Mouse (Mus musculus) hindbrain, embryonic 11.5 days (tissue): ENCODE results near the gene Dlgap1. TPM values are rescaled to one million over a fixed set of nuclear protein-coding genes. Genes with fewer than 3 reads are reported as not detected.

Experiments
- ATAC-seq: fragments of 200-750 bp; cut with Nextera tagmentation; 2 replicates; pipeline ENCODE4 v1.8.0; 2017; ENCODE audit warnings: mild to moderate bottlenecking, moderate TSS enrichment, moderate library complexity; ENCODE audit not compliant: low FRiP score
- DNase-seq: peaks from one replicate; pipeline ENCODE4 v3.0.0-alpha.2; 2015; ENCODE audit warnings: low spot score
- H3K27ac ChIP-seq: fragments of 300-500 bp; sonication (generic); 2 replicates; pipeline ENCODE4 v1.5.1; 2014; ENCODE audit warnings: mild to moderate bottlenecking, low read depth, low read length
- H3K27me3 ChIP-seq: fragments of 300-500 bp; sonication (generic); 2 replicates; pipeline ENCODE4 v1.6.1; 2014; ENCODE audit warnings: mild to moderate bottlenecking, low read length, moderate library complexity, mixed read lengths; ENCODE audit not compliant: control insufficient read depth, insufficient read depth
- H3K36me3 ChIP-seq: fragments of 300-500 bp; sonication (generic); 2 replicates; pipeline ENCODE4 v1.6.1; 2014; ENCODE audit warnings: mild to moderate bottlenecking, low read length, moderate library complexity, mixed read lengths; ENCODE audit not compliant: control insufficient read depth, insufficient read depth
- H3K4me1 ChIP-seq: fragments of 300-500 bp; sonication (generic); replicated peaks from 2 replicates; pipeline ENCODE4 v1.6.1; 2014; ENCODE audit warnings: low read length, mixed read lengths; ENCODE audit not compliant: control insufficient read depth, insufficient read depth
- H3K4me2 ChIP-seq: fragments of 300-500 bp; sonication (generic); replicated peaks from 2 replicates; pipeline ENCODE4 v1.6.1; 2014; ENCODE audit warnings: mild to moderate bottlenecking, low read depth, low read length
- H3K4me3 ChIP-seq: fragments of 300-500 bp; sonication (generic); 2 replicates; pipeline ENCODE4 v1.5.1; 2014; ENCODE audit warnings: low read depth, low read length
- H3K9ac ChIP-seq: fragments of 300-500 bp; sonication (generic); 2 replicates; pipeline ENCODE4 v1.6.1; 2014; ENCODE audit warnings: low read depth, low read length
- H3K9me3 ChIP-seq: fragments of 300-500 bp; sonication (generic); 2 replicates; pipeline ENCODE4 v1.6.1; 2016; ENCODE audit warnings: low read length; ENCODE audit not compliant: control insufficient read depth
- WGBS: fragments of 180-500 bp; shearing (Covaris S2); extraction: QIAGEN DNeasy Blood & Tissue Kit; methylation state at CpG from one replicate; pipeline ENCODE4 v1.1.7; 2014; 5-methylcytosine and 5-hydroxymethylcytosine counted together
- polyA plus RNA-seq: library from polyadenylated mRNA; unstranded; fragments of >200 nt; fragmentation: Nextera tagmentation; extraction: Ambion mirVana; gene quantifications from 2 replicates; pipeline ENCODE4 v1.2.1, GENCODE M21; 2014

Dlgap1 gene
- 3.7 and 4.4 TPM in 2 replicates for polyA plus RNA-seq

DNA sequence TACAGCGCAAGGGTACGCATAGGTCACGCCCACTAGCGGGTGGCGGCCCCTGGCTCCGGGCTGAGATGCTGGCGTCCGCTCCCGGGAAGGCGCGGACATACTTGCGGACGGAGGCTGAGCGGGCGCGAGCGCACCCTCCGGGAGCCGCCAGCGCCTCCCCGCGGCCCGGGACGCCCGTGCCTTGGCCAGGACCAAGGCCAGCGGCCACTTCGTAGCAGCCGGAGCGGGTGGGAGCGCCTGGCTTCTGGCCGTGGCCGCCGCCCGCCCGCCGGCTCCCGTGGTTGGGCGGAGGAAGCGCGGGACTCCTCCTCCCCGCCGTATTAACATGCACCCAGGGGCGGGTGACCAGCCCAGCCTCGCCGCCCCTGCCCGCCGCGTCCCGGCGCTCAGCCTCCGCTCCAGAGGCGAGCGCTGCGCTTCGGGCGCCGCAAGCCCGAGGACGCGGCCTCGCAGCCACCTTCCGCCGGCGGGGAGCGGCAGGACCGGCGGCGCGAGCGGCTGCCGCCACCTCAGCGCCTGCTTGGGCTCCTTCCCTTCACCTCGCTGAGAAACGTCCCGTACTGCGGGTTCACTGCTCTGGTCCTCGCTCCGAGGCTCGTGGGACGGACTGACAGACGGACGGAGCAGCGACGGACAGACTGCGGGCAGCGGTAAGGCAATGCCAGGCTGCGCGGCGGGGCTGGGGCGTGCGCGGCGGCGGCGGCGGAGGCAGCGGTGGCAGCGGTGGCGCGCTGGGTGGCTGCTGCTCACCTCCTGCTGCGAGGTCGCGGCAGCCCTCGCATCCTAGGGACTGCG, at the start of gene Dlgap1:
TSS of gene Dlgap1 (plus strand) at position 53 of the 795 bp plus-strand sequence.
- peak within 1 kb of the TSS; percentile 95 for H3K4me2 ChIP-seq
- peak within 1 kb of the TSS; percentile 35 for H3K9ac ChIP-seq
- H3K27me3 ChIP-seq, result no peaks in the 10 kb centered on the region
- ATAC-seq (peak; percentile 93), DNase-seq (peak; percentile 87)
- H3K9me3 ChIP-seq, result no peaks in the 10 kb centered on the region
- under 1% methylated on average over 77 of the region's 105 CpGs for WGBS
- H3K4me3 ChIP-seq, result peak within 1 kb of the TSS; percentile 48
- H3K27ac ChIP-seq, result peak within 1 kb of the TSS; percentile 63
- no peaks in the 10 kb centered on the region; the same call in 1 of the 2 replicates for H3K4me1 ChIP-seq
- H3K36me3 ChIP-seq, result no peaks in the 10 kb centered on the region

- Histone ChIP-seq H3K9ac (no peak overlapping the region), H3K4me3 (no peak overlapping the region), H3K27me3 (no peaks in the 10 kb centered on the region), H3K4me2 (no peak overlapping the region), H3K9me3 (no peaks in the 10 kb centered on the region), H3K4me1 (no peaks in the 10 kb centered on the region), H3K36me3 (no peaks in the 10 kb centered on the region), H3K27ac (no peak overlapping the region)
- WGBS, result 83% methylated on average over 1 of the region's 1 CpGs
- DNase-seq (no peak), ATAC-seq (no peak)
These were observed 13.9 kb upstream of the Dlgap1 start for GRCm38 (mm10) chr17:69954936-69955335.

DNA sequence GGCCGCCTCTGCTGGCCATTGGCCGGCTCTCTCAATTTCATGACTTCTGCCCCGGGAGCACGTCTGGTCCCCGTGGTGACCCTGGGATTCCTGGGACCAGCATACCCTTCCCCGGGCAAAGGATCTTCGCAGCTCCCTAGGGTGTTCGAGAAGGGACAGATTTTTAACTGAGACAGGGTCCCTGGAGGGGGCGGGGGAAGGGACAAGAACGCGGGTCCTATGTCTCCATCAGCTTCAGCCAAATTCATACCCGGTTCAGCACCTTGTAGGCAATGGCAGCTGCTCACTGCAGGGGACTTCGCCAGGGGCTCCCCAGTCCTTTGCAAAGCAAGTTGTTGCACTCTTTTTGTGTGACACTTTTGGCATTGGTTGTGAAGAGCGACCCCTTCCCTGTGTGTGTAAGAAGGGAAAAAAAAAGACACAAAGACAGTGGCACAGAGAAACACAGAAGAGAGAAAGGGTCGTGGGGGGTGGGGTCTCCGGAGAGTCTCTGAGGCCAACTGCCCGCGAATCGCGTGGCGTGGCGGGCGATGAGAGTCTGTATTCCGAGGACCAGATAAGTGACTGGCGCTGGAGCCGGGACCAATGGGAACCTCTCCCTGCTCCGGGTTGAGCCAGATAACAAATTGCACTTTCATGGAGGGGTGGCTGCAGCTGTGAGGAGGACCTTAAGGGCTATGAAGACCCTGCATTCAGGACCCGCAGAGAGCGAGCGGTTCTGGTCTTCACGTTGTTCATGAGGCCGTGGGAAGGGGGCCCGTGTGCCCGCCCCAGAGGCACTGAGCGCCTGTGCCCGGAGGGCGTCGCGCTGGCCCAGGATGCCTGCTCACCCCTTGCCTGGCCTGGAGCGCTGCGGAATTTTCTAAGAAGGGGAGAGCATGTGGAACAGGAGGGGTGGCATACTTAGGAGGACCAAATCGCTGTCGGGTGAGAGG, 1.2 kb downstream of the Dlgap1 start:
- H3K27ac ChIP-seq, result no peak overlapping the region

GRCm38 (mm10) chr17:69973081-69973480, 4.2 kb downstream of the Dlgap1 start:
- WGBS, result 89% methylated on average over 3 of the region's 3 CpGs
- Histone ChIP-seq H3K9ac (no peak overlapping the region), H3K9me3 (no peaks in the 10 kb centered on the region), H3K4me3 (no peak overlapping the region), H3K4me1 (no peaks in the 10 kb centered on the region; the same call in 1 of the 2 replicates), H3K27me3 (no peaks in the 10 kb centered on the region), H3K36me3 (no peaks in the 10 kb centered on the region), H3K4me2 (no peak overlapping the region), H3K27ac (no peak overlapping the region)
- DNase-seq (no peak), ATAC-seq (no peak)

More for the DNA sequence above, 1.2 kb downstream of the Dlgap1 start:
- Histone ChIP-seq H3K27me3 (no peaks in the 10 kb centered on the region), H3K36me3 (no peaks in the 10 kb centered on the region), H3K4me3 (peak overlapping the region; percentile 48), H3K4me1 (no peaks in the 10 kb centered on the region; the same call in 1 of the 2 replicates), H3K9ac (peak overlapping the region; percentile 35; the same call in 1 of the 2 replicates), H3K9me3 (no peaks in the 10 kb centered on the region), H3K4me2 (peak overlapping the region; percentile 95)
- peak; percentile 59 for DNase-seq
- 1% methylated on average over 43 of the region's 43 CpGs for WGBS
- ATAC-seq, result peak; percentile 62

- ATAC-seq (no peak), DNase-seq (no peak)
- no peaks in the 10 kb centered on the region for H3K36me3 ChIP-seq
- H3K4me1 ChIP-seq, result no peaks in the 10 kb centered on the region; the same call in 1 of the 2 replicates
- no peak overlapping the region for H3K27ac ChIP-seq
- 68% methylated on average over 6 of the region's 6 CpGs for WGBS
- no peak overlapping the region for H3K4me2 ChIP-seq
- no peak overlapping the region for H3K9ac ChIP-seq
- no peak overlapping the region for H3K4me3 ChIP-seq
- H3K9me3 ChIP-seq, result no peaks in the 10 kb centered on the region
- H3K27me3 ChIP-seq, result no peaks in the 10 kb centered on the region
These were observed 5.1 kb downstream of the Dlgap1 start for GRCm38 (mm10) chr17:69973991-69974390.

DNA sequence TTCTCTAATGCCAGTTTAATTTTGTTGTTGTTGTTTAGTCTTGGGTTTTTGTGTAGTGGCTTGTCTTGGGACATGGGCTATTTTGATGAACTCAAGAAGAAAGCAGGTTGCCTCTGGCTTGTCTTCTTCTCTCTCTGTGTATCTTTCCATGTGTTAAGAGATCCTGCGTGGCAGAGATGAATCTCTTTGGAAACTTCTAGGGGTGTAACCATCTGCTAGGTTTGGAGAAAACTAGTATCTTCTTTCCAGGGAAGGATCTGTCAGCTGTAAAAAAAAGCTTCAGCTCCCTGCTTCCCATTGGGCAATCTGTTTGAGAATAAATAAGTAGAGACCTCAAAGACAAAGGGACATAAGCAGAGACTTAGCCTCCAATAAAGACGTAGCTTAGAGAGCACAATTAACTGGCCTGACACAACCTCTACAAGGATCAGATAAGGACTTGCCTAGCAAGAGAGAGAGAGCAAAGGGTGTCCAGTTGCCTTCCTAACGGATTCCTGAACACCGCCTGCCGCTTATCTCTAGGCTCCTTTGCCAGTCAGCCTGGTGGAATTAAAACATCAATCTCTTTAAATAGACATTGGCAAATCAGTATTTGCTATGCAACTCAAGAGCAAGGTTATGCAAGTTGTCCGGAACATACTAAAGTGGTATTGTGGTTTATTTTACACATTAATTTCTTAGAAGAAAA, 13.5 kb downstream of the Dlgap1 start:
- no peak overlapping the region for H3K4me2 ChIP-seq
- H3K9me3 ChIP-seq, result no peaks in the 10 kb centered on the region
- H3K9ac ChIP-seq, result no peak overlapping the region
- DNase-seq (no peak), ATAC-seq (no peak)
- no peaks in the 10 kb centered on the region for H3K36me3 ChIP-seq
- no peak overlapping the region for H3K4me3 ChIP-seq
- H3K4me1 ChIP-seq, result no peaks in the 10 kb centered on the region
- WGBS, result 81% methylated on average over 6 of the region's 6 CpGs
- no peaks in the 10 kb centered on the region for H3K27me3 ChIP-seq
- H3K27ac ChIP-seq, result no peak overlapping the region

- no peaks in the 10 kb centered on the region for H3K4me1 ChIP-seq
- no peak overlapping the region for H3K9ac ChIP-seq
- no peak overlapping the region for H3K4me3 ChIP-seq
- H3K36me3 ChIP-seq, result no peaks in the 10 kb centered on the region
- H3K27ac ChIP-seq, result no peak overlapping the region
- H3K9me3 ChIP-seq, result no peaks in the 10 kb centered on the region
- H3K27me3 ChIP-seq, result no peaks in the 10 kb centered on the region
- no peak overlapping the region for H3K4me2 ChIP-seq
- WGBS, result 72% methylated on average over 2 of the region's 2 CpGs
- ATAC-seq, result no peak
- DNase-seq, result no peak
These were observed 27.5 kb downstream of the Dlgap1 start for GRCm38 (mm10) chr17:69996406-69996805.

DNA sequence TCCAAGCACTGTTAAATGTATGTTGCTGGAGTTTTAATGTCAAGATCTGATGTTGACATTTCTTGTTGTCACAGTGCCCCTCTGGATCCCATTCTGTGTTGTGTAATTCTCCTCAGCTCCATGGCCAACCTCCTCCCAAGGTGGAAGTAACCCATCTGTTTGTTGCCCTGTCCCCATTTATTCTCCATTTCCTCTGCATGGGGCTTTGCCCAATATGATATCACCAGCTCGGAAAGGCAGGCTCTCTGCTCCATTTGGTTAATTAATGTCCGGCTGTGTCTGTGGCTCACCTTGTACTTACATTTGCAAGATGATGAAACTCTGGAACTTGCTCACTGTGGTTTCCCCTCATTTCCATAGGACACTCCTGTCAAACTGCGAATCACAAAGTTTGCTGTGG, 33.2 kb downstream of the Dlgap1 start:
- Histone ChIP-seq H3K4me2 (no peak overlapping the region), H3K9ac (no peak overlapping the region), H3K27ac (no peak overlapping the region), H3K36me3 (no peaks in the 10 kb centered on the region), H3K9me3 (no peaks in the 10 kb centered on the region), H3K4me1 (no peaks in the 10 kb centered on the region), H3K4me3 (no peak overlapping the region), H3K27me3 (no peaks in the 10 kb centered on the region)
- no peak for ATAC-seq
- WGBS, result 87% methylated on average over 3 of the region's 3 CpGs
- no peak for DNase-seq
